Mouse (Mus musculus) brain, embryonic 14.5 days (tissue): Measurements from ENCODE around the gene Caml. TPM values are rescaled to one million over a fixed set of nuclear protein-coding genes. Genes with fewer than 3 reads are reported as not detected.
"Not testable (repeated sequence)": the region's sequence is repeated elsewhere in the genome, so short reads cannot be mapped to it uniquely, and the experiment has no call there.

Source experiments
- DNase-seq: peaks from one replicate; pipeline ENCODE4 v3.0.0-alpha.2; 2011; ENCODE audit warnings: low read depth
- CTCF ChIP-seq: fragments of 200-500 bp; IDR thresholded peaks from 2 replicates; pipeline ENCODE4 v1.5.1; 2012; ENCODE audit warnings: inconsistent platforms, mild to moderate bottlenecking, moderate library complexity, borderline replicate concordance; ENCODE audit not compliant: insufficient read depth, insufficient read length; ENCODE audit errors: extremely low read depth
- POLR2A ChIP-seq: fragments of 200-500 bp; IDR thresholded peaks from 2 replicates; pipeline ENCODE4 v1.6.1; 2012; ENCODE audit warnings: mild to moderate bottlenecking, inconsistent platforms, borderline replicate concordance; ENCODE audit not compliant: poor library complexity, insufficient read depth, insufficient read length, severe bottlenecking; ENCODE audit errors: extremely low read depth
- polyA plus RNA-seq: library from polyadenylated mRNA; depleted of rRNA; stranded (reverse); fragments of >200 nt; gene quantifications from 2 replicates; pipeline ENCODE4 v1.2.3, GENCODE M21; 2012

Gene Caml
- polyA plus RNA-seq, 1 experiment, result 80.9 TPM

GRCm38 (mm10) chr13:55599566-55600540 is 23.0 kb upstream of the Caml start, which contains the start of gene B4galt7:
Gene B4galt7 (plus strand): TSS chr13:55599896.
- DNase-seq, result peak; percentile 90
- TF ChIP-seq POLR2A (peak; percentile 89), CTCF (no peak)

DNA sequence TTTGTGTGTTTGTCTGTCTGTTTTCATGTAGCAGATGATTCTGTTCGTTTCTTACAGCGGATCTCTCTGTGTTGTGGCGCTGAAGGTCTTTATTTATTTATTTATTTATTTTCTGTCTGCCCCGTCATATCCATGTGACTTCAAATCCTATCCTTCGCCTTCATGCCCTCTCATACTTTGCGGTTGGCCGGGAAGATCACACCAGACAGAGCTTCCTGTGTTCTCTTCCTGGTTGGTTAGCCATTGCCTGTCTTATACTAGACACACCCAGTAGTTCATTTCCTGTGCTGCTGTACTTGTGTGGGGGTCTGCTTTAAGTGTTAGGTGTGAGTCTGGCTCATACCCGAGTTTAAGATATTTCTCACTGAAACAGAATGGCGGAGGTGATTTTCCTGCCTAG is 22.1 kb upstream of the Caml start:
- DNase-seq, result peak; percentile 51
- TF ChIP-seq POLR2A, result no peak
- no peak for TF ChIP-seq CTCF

DNA sequence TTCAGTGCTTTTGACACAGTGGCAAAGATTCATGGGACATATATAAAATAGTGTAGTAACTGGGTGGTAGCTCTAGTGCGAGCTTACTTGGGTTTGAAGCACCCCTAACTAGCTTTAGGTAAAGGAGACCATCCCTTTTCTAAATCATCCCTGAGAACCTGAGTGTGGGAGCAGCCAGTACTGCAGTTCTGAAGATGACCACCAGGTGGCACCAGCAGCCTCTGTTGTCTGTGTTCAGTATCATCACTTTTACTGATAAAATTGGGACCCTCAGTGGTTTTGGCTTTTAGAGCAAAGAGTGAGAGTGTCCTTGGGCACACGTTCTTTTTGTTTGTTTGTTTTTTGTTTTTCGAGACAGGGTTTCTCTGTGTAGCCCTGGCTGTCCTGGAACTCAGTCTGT is 21.2 kb upstream of the Caml start:
- peak; percentile 82 for DNase-seq
- TF ChIP-seq POLR2A, result no peak
- TF ChIP-seq CTCF, result peak; percentile 93

DNA sequence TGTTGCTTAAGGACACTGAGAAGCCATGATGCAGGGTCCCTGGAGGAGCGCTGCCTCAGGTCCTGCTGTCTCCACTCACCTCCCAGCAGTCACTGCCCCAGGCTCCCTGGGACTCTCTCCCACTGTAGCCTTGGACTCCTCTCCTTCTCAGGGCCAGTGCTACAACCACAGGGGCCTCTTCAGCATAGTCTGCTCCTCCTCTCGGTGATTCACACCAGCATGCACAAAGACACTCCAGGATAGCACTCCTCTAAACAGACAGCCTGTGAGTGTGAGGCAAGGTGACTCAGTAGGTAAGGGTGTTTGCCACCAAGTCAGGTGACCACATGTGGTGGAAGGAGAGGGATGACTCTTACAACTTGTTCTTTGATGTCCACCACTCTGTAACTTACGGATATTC is 18.2 kb upstream of the Caml start:
- DNase-seq, result no peak
- no peak for TF ChIP-seq POLR2A

DNA sequence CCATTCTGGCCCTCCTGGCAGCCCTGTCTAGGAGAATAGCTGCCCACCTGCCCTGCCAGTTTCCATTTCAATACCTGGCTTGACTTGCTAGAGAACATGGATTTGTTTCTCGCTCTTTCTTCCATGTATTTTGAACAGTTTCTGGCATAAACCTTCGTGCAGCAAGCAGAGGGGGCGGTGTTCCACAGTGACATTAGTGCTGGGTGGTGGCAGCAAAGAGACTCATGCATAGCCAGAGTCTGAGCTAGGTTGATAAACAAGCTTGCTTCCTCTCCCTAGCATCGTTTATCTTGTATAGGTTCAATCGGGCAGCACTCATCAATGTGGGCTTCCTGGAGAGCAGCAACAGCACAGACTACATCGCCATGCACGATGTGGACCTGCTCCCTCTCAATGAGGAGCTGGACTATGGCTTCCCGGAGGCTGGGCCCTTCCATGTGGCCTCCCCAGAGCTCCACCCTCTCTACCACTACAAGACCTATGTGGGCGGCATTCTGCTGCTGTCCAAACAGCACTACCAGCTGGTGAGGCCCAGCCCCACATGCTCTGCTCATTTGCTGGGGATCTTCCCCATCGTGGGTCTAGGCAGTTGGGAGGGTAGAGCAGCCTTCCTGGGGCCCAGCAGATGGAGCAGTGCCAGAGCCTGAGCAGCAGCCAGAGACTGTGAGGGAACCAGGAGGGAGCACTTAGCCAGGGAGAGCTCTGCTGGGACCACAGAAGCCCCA is 15.7 kb upstream of the Caml start:
- no peak for TF ChIP-seq POLR2A
- no peak for TF ChIP-seq CTCF
- DNase-seq, result no peak

GRCm38 (mm10) chr13:55607624-55608006 is 15.2 kb upstream of the Caml start:
- TF ChIP-seq POLR2A (no peak), CTCF (no peak)
- DNase-seq, result no peak

DNA sequence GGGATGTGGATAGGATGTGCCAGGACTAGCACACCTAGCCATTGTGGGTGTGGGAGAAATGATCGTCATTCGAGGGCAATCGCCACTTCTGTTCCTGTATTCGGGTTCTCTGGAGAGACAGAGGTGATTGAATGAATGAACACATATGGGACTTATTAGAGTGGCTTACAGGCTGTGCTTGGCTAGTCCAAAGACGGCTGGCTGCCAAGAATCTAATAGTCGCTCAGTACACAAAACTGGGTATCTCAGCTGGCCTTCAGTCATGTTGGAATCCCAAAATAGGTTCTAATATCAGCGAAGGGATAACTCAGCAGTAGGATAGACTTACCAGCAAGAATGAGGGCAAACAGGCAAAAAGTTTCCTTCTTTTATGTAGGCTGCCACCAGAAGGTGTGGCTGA is 10.8 kb upstream of the Caml start:
- TF ChIP-seq CTCF (no peak), POLR2A (no peak)
- no peak for DNase-seq

DNA sequence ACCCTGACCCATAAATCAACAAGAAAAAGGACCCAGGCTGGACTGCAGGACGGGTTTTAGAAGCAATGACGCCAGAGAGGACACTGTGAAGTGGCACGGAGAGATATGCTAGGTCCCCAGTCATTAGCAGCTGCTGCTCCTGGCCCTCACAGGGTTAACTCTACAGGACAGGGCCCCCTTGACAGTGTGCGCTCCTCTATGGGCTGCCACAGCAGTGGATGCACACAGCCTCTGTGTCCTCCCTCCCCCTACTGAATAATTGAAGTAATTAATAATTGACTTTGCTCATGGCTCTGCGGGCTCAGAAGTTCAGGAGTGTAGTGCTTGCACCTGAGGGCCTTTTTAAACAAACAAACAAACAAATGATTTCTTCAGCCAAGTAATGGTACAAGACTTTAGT is 9.3 kb upstream of the Caml start:
- DNase-seq, result no peak
- no peak for TF ChIP-seq POLR2A
- TF ChIP-seq CTCF, result no peak

GRCm38 (mm10) chr13:55619328-55619727 is 3.5 kb upstream of the Caml start:
- no peak for TF ChIP-seq CTCF
- no peak for DNase-seq

DNA sequence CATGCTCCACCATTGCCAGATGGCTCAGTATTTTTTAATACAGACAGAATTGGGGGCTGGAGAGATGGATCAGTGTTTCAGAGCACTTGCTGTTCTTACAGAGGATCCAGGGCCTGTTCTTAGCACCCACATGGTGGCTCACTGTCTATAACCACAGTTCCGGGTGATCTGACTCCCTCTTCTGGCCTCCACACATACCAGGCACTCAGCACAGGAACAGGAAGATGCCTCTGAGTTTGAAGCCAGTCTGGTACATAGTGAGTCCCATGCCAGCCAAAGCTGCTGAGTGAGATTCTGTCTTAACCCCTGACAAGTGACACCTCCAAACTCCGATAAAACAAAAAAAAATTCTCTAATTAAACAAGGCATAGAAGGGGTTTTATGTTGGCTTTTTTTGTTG is 2.5 kb upstream of the Caml start:
- no peak for DNase-seq
- TF ChIP-seq CTCF (no peak), POLR2A (no peak)

GRCm38 (mm10) chr13:55622156-55622648 is 603 bp upstream of the Caml start:
- not testable (repeated sequence) for DNase-seq

GRCm38 (mm10) chr13:55634639-55635127 is 11.9 kb downstream of the Caml start, which contains the start of gene Ddx46:
Gene Ddx46 (plus strand): TSS chr13:55635027.
- peak; percentile 97 for DNase-seq
- TF ChIP-seq CTCF (peak; percentile 87), POLR2A (peak; percentile 50; the same call in 1 of the 2 replicates)
